Mouse (Mus musculus) urinary bladder, adult 18-20 months (tissue): ENCODE data around the gene Nyap1.
A peak's percentile ranks its signal among the peaks of the same experiment; 100 is the strongest.
"Not testable (repeated sequence)": the region's sequence is repeated elsewhere in the genome, so short reads cannot be mapped to it uniquely, and the experiment has no call there.

Experiments used
- DNase-seq, 2 experiments: peaks; one replicate each; pipeline ENCODE4 v3.0.0; 2022; ENCODE audit warnings: low spot score in 2 of 2, mixed read lengths in 2 of 2

The Nyap1 gene

DNA sequence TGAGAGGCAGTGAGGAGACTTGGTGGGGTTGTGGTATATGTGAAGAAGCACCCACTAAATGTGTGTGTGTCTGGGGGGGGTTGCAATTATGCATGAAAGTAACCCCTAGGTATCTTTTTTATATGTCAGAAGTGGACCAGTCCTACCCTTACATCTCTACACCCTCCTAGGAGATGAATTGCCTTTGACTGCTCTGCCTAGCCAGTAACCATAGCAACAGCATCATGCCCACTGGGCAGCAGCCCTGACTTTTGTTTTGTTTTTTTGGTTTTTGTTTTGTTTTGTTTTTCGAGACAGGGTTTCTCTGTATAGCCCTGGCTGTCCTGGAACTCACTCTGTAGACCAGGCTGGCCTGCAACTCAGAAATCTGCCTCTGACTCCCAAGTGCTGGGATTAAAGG, 27.1 kb upstream of the Nyap1 start:
- no peak for DNase-seq

DNA sequence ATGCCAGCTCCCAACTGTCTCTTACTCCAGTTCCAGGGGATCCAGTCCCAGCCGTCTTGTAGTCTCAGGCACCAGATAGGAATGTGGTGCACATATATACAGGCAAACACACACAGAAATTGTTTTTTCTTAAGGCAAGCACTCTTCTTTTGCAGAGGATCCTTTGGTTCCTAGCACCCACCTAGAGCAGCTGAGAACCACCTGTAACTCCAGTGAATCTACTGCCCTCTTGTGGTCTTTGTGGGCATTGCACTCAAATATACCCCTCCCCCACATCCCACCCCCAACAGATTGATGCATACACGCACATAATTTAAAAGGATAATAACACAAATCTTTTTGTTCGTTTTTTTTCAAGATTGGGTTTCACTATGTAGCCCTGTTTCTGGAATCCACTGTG, 24.9 kb upstream of the Nyap1 start:
- DNase-seq, result no peak

DNA sequence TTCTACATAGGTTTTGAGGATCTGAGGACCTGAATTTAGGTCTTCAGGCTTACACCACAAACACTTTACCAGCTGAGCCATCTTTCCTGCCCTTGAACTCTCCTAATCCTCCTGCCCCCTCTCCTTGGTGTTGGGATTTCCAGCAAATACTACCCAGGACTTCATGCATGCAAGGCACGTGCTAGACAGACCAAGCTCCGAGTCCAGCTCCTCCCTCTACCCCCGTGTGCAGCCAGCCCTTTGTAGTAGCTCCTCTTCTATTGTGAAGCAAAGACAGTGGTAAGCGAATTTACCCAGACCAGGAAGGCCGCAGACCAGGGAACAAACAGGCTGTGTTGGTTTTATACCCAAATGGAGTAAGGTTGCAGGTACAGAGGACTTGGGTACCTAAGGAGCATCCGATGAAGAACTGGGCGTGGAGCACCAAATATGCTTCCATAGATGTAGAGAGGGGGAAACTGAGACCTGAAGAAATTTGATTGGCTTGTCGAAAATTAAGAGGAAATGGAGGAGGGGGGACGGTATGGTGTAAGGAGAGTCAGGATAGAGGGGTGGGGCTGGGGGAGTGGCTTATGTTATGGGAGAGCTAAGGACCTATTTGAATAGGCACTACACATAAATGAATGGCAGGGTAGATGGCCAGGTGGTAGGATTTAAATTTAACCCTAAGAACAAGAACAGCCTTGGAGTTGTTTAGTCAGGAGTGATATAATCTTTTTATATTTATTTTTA, 23.4 kb upstream of the Nyap1 start:
- no peak for DNase-seq

DNA sequence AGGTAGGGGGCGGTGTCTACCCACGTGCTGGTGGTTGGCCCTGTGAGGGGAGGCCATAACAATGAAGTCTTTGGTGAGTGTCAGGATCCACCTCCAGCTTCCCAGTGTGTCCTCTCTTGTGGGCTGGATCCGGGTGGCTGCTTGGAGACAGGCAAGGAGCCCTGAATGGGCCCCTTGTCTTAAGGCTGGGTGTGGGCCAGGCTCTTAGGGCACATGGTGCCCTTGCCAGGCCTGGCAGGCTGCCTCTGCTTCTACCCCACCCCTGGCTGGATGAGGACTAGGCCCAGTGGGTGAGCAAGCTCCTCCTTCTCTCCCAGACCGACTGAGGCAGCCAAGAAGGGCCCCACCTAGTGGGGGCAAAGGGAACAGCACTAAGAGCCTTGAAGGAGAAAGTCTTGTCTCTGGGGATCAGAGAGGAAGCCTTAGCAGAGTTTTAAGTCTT, 18.6 kb upstream of the Nyap1 start:
- DNase-seq, result peak; percentile 62 to 71

DNA sequence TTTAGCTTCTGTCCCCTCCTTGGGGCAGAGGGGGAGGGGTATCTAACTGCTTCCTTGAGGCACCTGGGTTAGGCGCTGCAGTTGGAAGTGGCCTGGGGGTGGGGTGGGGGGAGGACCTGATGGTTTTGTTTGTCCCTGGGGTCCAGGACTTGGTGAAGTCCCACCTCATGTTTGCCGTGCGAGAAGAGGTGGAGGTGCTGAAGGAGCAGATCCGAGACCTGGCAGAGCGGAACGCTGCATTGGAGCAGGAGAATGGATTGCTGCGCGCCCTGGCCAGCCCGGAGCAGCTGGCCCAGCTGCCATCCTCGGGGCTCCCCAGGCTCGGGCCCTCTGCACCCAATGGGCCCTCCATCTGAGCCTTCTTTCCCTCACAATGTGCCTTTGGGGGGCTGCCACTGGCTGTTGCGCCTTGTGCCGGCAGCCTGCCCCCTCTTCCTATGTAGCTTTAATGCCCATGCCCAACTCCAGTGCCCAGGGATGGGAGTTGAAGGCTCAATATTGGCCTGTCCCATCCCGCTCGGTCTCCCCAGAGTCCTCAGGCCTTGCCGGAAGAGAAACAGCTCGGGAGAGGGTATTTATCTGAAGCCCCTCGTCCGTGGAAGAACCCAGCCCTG, 17.6 kb upstream of the Nyap1 start:
- no peak for DNase-seq

DNA sequence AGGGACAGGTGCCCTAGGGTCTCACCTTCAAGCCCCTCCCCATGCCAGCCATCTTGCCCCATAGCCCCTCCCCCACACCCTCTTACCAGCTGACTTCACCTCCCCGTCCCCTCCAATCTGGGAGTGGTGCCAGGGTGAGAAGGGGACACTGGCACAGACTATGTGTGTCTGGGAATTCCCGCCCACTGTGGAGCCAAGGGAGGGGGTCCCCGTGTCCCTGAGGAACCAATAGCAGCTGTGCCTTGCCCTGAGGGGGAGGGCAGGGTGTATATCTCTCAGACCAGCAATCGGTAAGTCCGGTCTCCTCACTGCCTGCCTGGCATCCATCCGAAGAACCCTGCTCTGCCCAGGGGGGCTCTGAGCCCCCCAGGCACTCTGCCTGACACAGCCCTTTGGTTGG, 16.5 kb upstream of the Nyap1 start:
- DNase-seq, result no peak

DNA sequence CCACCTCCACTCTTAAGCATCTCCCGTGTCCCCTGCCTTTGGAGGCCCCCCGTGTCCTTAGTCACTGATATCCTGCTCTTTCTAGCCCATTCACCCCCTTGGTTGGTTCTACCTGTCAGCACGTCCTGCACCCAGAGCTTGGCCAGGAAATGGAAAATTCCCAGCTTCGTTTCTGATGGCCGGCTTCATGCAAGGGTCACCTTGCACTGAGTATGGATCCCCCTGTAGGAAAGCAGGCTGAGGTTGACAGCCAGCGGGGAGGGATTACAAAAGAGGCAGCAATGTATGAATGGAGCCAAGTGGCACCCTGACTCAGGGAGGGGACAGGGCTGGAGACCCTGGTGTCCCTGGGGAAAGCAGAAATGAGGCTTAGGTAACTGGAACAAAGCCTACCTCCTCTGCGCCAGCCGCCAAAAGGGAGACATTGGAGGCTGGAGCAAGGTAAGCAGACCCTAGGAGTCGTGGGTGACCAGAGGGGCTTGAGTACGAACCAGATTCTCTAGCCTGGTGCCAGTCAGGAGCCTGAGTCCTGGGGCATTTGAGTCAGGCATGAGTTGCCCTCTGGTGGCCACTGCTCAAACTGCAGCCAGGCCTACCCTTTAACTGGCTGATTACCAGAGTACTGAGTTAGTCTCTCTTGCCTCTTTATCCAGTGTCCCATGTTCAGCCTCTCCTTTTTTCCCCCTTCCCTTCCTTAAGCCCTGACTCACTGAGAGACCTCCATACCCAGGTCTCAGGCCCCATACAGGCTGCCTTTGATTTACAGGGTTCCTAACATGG, 15.7 kb upstream of the Nyap1 start:
- peak; percentile 60 to 81 for DNase-seq

DNA sequence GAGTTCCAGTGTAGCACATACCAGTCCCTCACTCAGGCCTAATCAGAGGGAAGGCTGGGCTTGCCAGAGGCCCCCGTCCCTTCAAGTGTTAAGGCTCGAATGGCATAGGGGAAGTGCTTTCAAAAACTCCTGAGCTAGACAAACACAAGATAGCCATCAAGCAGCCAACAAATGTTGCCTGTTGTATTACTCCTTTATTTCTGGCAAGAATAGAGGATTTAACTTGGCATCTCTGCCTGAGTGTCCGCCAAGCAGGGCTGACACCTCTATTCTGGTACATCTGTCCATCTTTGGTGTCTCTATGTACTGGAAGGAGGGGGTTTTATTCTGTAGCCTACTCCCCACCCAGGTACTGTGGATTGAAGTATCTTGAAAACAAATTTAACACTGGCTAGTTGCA, 14.7 kb upstream of the Nyap1 start:
- DNase-seq, result no peak

DNA sequence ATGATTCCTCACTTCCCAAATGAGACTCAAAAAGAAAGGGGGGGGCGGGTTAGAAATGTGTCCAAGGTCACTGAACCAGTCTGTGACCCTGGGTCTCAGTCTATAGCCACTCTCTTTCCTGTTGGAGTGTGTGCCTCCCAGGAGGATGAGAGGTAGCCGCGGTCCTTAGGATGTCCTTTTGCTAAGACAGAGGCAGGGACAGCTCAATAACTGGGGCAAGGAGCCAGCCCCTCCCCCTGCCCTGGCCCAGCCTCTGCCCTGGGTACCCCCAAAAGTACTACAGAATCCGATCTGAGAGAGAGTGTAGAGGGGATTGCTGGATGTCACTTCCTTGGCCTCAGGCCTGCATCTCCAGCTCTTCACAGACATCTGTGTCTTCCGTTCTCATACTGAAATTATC, 14.0 kb upstream of the Nyap1 start:
- no peak for DNase-seq

DNA sequence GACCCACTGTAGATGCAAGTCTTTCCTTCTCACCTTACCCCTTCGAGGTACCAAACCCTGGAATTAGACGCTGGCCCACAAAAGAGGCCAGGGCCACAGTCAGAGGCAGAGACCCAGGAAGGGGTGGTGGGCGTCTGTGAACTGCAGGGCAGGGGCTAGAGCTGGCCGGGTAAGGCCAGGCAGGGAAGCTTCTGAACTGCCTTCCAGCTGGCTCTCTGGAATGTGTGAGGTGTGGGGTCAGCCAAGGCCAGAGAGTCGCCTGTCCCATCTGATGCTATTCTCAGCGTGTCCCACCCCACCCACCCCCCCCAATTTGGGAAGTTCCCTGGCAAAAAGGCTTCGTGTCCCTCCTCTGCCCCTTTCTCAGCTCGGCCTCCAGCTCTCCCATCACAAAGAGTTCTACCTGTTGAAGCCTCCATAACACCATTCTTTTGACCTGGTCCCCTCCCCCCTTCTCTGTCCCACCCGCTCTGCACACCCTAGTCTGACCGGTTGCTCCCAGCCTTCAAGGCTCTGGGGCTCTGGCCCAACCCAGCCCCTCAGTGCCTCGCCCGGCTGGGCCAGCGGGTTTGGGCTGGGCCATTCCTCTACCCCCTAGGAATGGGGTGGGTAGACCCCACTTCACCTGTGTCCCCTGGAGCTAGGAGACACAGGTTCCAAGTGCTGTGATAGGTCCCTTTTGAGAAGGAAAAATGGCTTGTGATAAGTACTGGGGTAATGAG, 11.9 kb upstream of the Nyap1 start:
- DNase-seq, result no peak

DNA sequence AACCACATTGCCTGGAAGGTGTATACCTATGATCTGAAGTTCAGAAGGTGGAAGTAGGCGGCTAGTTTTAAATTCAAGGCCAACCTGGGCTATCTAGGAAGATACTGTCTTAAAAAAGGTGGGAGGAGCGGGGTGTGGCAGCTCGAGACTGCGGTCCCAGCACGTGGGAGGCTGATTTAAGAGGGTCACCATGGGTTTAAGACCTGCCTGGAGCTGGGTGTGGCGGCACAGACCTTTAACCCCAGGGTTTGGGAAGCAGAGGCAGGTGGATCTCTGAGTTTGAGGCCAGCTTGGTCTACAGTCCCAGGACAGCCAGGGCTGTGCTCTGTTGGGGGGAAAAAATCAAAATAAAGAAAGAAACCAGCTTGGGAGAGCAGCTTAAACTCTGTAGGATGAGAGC, 10.6 kb upstream of the Nyap1 start:
- DNase-seq, result no peak

DNA sequence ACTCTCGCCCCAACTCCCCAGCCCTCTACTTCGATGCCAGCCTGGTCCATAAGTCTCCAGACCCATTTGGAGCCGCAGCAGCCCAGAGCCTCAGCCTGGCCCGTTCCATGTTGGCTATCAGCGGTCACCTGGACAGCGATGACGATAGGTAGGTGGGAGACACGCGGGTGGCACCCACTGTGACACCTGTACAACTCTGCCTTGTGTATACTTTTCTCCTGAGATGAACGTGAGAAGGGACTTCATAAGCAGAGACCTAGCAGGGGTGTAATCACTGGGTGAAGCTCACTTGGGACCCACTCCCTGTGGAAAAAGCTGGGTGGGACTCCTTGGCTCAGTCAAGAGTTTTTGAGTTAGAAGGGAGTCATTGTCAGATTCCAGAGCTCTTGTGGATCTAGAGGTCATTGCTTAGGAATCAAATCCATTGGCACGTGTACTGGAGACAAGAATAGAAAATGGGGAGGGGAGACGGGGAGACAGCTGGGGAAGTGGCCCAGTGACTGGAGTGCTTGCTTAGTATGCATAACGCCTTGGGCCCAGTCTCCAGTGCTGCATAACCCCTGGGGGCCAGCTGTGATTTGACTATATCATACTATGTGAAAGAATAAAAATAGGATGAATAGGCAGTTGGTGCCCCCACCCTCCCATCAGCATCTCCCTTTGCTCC, 9.9 kb upstream of the Nyap1 start:
- DNase-seq, result no peak

DNA sequence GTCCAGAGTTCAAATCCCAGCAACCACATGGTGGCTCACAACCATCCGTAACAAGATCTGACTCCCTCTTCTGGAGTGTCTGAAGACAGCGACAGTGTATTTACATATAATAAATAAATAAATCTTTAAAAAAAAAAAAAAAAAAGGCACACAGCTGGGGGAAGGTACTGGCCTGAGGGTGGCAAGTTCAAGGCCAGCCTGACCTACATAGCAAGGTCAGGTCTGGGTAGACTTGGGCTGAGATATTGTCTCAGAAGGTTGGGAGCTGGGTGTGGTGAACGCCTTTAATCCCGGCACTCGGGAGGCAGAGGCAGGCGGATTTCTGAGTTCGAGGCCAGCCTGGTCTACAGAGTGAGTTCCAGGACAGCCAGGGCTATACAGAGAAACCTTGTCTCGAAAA, 8.8 kb upstream of the Nyap1 start:
- DNase-seq, result not testable (repeated sequence)

DNA sequence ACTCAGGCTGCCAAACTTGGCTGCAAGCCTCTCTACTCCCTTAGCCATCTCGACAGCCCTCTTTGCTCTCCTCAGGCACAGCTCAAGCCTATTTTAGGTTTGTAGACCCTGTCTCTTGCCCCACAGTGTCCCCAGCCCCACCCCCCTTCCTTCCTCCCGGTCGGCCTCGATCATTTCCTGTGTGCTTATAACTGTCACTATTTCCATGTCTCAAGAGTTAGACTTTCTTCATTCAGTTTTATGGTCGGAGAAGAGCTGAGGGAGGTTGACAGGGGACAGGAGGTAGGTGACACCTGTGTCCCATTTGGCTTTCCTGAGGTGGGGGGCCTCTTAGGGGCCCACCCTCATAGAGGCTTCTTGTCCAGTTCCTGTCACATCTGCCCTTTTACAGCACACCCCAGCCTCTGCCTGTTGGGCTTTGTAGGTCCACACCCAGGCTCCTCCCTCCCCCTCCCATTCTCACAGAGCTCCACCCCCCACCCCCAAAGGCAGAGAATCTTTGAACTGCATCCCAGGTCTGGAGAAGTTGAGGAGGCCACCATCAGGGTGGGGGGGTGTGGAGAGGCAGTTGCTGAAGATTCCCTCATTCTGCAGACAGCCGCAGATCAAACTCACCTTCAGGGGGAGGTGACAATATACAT, 7.9 kb upstream of the Nyap1 start:
- no peak for DNase-seq

DNA sequence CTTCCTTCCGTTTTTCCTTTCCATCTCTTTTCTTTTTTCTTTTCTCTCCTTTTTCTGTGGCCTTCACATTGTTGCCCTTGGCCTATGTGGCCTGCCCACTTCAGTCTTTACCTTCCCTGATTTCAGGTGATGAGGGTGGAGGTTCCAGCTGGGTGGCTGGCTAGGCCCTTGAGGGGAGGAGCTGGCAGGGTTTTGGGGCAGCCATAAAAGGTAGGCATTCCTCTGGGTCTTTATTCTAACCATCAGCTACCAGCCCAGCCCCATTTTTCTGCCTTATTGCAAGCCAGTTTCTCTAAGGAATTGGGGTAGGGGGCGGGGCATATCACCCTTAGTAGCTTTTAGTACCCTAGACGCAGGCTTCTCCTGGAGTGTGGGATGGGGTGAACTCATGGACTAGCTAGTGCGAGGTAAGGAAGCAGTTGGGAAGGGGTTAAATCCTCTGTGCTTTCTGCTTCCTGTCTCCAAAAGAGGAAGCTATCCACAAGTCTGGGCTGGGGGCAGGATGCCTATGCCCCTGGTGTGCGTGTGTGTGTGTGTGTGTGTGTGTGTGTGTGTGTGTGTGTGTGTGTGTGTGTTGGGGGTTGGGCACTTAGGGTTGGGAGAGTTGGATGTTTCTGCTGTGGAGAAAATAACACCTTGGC, 6.8 kb upstream of the Nyap1 start:
- no peak for DNase-seq

DNA sequence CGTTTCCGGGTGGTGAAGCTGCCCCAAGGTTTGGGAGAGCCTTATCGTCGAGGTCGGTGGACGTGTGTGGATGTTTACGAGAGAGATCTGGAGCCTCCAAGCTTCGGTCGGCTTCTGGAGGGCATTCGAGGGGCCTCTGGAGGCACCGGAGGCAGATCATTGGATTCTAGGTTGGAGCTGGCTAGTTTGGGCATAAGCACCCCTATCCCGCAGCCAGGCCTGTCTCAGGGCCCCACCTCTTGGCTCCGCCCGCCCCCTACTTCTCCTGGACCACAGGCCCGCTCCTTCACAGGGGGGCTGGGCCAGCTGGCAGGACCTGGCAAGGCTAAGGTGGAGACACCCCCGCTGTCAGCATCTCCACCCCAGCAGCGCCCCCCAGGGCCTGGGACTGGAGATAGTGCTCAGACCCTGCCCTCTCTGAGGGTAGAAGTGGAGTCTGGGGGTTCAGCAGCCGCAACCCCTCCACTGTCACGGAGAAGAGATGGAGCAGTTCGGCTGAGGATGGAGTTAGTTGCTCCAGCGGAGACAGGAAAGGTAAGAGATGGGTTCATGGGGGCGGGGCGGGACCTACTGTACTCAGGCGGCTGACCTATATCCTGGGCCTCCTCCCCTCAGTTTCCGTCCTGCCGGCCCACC, 6.0 kb upstream of the Nyap1 start:
- peak in 1 of 2 experiments; percentile 46 for DNase-seq

DNA sequence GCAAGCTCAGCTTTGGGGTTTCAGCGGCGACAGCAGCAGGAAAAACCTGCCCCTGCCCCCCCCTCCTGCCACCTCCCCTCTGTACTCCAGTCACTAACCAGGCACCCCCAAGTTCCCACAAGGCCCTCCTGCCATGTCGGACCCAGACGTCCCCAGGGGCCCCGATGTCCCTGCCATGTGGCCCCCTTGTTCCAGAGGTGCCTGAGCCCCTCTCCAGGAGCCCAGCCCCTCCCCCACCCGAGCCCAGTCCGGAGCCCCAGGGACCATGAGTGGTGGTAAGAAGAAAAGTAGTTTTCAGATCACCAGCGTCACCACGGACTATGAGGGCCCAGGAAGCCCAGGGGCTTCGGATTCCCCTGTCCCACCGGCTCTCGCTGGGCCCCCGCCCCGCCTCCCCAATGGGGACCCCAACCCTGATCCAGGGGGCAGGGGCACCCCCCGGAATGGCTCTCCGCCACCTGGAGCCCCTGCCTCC, 5.5 kb upstream of the Nyap1 start:
- DNase-seq, result no peak

DNA sequence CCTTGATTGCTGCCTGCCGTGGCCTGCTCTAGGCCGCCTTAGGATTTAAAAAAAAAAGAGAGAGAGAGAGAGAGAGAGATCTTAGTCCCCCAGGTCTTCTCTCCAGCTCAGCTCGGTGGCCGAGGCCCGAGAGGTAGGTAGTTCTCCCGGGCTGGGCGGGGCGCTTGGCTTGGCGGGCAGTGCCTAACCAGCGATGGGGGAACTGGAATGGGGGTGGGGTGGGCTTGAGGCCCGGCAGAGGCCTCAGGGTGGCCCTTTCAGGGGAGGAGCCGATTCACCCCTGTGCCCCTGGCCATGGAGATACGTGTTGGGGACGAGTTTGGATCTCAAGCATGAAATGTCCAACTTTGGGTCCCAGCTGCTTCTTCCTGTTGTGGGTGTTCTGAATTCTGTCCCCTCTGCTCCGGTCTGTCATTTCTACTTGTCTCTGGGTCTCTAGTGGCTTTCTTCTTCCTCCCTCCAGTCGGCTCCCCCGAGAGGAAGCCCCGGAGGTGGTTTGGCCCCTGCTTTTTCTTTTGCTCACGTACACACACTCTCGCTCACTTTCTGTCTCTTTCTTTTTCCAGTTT, 5.0 kb upstream of the Nyap1 start:
- DNase-seq, result peak in 1 of 2 experiments; percentile 62
